Mouse (Mus musculus) spleen, postnatal 10 days (tissue): ENCODE results near the gene Ppox.

Source experiments
- DNase-seq, 2 experiments: peaks; one replicate each; pipeline ENCODE4 v3.0.0; 2021 to 2022; ENCODE audit warnings: low spot score in 2 of 2

Ppox gene

DNA sequence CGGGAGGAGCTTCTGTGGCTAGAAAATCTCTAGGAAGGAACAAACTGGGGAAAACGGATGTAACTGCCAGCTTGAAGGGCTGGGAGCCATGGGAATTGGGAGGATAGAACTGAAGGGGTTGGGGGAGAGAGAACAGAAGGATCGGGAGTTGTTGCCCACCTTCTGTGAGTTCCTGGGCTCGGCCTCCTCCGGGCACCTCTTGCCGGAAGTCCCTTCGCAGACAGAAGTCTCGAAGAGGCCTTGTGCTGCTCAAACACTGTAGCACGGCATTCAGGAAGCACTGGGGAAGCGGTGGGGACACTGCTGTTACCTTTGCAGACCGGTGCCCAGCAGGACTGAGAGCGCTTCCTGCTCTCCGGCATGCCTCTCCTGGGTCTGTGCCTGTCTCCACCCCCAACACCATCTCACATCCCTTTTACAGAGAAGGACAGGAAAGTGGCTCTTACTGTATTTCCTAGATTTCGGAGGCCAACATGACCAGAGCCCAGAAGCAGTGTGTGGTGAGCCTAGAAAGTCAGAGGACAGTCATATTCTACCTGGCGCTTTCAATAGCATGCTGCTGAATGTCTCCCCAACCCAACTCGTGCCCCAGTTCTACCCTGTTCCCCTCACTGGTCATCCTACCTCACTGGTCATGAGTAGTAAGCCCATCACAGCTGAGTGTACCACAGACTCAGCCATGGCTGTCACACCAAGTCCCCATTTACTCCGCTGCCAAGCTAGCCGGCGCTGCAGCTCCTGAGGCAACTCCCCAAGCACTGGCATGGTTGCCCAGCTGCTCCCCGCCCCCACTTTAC, 4.3 kb upstream of the Ppox start:
- DNase-seq = no peak

DNA sequence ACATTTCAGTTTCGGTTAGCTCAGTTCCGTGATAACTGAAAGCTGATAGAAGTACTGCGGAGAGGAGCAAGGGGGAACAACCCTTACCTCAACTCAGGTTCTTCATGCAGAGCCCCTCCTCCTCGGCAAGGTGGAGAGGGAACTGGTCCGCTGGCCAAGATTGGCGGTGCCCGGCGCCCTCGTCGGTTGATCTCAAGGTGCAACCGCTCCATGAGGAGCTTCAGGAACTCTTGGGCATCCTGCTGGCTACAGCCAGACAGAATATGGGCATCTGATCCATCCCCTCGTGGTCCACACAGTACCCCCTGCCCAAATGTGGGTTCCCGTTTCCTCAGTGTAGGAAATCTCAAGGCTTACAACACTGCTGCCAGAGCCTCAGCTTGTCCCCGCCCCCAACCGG, 3.5 kb upstream of the Ppox start:
- DNase-seq = no peak

DNA sequence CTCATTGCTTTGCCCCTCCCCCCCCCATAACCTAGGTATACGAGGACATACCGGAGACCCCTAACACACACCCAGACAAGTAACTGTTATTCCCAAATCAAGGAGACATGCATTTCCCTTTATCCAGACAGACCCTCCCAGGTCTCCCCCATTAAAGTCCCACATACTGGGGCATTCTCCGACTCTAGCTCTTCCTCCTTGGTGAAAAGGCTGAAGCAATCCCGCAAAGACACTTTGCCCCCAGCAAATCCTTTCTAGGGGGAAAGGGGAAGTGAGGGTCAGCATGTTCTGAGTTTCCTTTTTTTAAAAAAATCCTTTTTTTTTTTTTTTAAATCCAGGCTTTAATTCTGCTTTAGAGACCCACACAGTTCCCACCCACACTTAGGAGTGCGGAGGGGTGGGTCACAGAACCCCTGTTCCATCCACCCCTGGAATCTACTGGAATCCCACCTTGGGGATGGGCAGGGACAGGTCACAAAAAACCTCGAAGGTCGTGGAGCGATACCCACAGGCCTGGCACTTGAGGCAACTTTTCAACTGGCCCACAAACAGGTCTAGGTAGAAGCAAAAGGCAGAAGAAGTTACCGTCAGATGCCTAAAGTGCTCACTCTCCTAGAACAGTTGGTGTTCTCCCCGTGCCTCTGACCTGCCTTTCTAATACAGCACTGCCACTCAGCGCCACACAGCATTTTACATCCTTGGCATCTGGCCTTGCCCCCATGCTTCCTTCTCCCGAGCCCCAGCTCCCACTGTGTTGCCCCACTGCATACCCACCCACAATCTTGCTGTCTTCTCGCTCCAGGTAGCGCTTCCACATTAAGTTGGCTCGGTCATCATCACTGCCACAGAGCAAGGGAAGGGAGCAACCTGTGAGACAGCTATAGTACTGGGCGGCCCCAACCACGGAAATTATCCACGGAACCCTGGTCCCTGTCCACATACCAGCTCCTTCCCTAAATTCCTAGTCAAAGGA, 2.5 kb upstream of the Ppox start:
- no peak for DNase-seq

DNA sequence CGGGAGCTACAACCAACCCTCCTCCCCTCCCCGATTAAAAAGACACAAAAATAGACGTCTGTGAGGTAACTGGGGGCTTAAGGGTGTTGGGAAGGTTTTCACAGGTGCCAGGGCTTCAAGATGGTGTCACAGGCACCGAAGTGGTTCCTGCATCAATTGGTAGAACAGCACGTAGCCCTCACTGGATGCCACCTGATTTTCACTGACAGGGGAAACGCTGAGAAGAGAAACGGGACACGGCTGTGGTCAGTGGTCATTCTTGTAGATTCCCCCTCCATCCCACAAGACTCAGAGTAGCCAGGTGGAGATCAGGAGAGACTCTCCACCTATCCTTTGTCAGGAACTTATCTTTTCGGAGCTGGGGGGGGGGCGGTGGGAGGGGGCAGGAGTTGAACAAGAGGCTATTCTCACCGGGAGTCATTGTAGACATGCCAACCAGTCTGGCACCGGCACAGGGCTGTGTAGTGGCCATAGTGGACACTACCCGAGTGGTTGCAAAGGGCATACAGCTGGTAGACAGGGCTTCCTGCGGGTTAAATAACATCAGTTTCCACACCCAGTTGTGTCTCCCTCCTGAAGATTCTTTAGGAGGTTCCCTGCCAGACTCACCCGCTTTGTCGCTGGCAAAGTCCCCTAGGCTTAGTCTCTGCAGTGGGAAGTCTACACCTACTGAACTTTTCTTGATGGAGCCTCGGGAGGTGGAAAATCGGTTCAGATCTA, 1.3 kb upstream of the Ppox start:
- DNase-seq = peak in 1 of 2 experiments; percentile 27

DNA sequence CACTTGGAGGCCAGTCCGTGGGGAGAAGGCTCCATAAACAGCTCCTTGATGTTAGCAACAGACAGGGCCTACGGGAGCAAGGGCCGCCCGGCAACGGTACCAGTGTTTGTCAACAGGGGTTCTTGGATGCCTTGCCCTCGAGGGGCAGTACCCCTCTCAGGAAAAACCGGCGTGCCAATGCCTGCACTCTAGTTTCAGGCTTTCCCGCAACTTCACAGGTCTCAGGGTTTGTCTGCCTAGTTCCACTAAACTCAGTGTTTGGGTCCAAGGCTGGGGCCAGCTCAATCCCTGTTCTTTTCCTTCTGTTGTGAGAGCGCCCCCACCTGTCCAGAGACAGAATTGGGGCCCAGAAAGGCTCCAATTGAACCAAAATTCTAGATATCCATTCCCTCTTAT, 540 bp upstream of the Ppox start:
- DNase-seq = peak; percentile 92 to 93

DNA sequence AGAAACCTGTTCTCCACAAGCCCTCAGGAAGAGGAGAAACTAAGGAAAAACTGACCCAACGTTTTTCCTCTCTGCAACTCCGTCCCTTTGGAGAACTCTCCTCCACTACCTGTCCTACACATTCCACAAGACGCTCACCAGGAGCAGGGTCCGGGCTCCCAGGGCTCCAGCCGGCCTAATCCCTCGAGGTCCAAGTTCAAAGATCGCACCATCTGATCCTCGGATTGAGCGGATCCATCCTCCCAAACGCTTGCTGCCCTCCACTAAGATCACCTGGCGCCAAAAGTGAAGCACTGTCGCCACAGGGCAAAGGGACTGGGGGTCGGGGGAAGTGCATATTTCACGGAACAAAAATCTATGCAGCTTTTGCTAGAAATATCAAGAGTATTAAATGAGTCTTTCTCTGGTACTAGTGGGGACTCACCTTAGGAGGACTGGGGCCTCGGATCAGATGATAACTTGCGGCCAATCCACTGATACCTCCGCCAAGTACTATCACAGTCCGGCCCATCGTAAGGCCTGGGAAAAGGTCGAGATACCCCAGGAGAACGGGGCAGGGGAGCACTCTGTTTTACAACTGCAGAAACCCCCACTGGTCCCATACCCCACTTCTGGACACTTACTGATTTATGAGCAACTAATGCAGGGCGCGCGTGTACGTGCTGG, 603 bp downstream of the Ppox start:
- DNase-seq = peak in 1 of 2 experiments; percentile 50

DNA sequence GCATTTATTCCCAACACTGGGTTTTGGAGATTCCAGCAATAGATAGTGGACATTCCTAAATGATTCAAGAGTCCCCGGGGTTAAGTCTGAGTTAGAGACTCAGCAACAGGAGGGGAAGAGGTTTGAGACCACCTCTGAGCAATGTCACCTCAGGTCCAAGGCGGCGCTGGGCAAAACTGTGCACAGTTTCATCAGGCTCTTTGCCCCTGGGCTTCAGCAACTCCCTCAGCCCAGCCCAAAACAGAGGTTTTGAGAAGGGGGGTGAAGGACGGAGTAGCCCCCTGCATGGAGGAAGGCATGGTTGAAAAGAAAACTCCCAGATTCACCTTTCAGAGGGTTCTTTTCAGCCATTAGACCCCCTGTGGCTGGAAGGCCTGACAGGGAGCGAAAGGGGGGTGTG, 1.3 kb downstream of the Ppox start:
- DNase-seq = peak in 1 of 2 experiments; percentile 38

DNA sequence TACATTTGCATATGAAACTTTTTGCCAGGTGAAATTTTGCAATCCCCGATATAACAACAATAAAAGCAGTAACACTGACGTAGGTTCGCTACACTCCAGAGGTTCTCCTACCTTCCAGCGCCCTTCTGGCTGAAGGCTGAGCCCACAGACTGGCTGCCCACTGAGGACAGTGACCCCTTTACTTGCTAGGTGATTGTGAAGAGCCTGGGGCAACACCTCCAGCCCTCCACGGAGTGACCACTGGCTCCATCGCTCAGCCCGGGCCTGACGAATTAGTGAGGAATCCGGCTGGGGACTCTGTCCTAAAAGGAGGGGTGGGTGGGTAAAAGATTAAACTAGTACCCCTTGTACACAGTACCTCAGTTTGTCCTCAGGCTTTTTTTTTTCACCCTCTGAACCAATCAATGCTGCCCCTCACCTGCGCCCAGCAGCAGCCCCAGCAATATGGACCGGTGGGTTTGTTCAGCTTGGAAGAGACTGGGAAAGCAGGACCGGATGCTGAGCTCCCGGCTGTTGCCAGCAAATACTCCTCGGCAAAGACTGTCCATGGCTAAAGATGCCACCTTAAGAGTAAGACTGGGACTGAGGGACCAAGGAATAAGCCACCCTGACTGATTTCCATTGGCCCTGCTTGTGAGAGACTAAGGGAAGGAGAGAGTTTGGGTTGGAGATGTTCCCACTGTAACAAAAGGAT, 1.8 kb downstream of the Ppox start:
- DNase-seq = no peak

DNA sequence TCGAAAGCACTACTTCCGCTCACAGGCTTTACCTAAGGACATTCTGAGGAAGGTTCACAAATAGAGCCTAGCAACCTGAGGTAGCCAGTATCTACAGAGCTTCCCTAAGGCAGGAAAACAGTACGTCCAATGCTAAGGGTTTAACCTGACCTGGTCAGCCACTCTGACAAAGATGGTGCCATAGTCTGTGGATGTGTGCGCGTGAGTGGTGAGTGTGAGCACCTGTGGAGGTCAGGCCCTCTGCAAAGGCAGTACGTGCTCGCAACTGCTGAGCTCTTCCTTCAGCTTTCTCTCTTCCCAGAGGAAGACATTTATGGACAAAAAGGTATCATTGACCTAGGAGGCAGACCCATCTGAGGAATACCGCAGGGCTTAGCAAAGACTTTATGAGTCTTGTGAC, 2.5 kb downstream of the Ppox start:
- DNase-seq = no peak

DNA sequence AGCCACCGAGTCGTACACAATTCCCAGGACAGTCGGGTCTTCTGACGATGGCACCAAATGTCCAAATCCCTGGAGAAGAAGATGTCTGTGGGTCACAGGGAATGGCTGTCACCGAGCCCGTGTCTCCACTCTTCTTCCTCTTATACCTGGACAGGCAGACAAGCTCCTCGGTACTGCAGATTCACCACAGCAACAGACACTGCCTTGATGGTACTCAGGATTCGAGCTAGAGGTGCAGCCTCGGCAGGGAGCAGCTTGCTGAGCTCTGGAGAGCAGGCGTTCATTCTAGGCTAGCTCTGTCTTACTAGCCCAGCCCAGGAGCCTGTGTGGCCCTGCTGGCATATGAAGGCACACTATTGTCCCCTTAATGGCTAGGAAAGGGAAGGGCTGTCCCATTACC, 3.2 kb downstream of the Ppox start:
- DNase-seq = no peak

DNA sequence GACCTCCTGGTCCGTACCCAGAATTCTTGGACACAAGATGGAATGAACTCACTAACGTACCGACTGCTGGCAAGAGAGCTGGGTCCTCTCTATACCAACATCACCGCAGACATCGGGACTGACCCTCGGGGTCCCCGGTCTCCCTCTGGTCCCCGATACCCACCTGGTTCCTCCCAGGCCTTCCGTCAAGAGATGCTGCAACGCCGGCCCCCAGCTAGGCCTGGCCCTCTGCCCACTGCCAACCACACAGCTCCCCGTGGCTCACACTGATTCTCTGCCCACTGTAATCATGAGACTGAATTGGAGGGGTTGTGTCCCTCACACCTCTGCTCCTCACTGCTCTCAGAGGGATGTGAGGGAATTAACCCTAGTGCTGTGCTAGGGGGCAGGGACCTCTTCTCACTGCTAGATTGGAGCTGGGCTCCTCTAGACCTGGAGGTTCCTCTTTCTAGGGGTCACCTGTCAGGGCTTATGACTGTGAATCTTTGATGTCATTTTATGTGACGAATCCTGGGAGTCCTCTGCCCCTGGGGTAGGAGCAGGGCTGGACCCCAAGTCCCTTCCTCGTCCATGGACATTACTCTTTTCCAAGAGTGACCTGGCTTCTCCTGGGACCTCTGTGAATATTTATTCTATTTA, 4.8 kb downstream of the Ppox start:
- DNase-seq = no peak

DNA sequence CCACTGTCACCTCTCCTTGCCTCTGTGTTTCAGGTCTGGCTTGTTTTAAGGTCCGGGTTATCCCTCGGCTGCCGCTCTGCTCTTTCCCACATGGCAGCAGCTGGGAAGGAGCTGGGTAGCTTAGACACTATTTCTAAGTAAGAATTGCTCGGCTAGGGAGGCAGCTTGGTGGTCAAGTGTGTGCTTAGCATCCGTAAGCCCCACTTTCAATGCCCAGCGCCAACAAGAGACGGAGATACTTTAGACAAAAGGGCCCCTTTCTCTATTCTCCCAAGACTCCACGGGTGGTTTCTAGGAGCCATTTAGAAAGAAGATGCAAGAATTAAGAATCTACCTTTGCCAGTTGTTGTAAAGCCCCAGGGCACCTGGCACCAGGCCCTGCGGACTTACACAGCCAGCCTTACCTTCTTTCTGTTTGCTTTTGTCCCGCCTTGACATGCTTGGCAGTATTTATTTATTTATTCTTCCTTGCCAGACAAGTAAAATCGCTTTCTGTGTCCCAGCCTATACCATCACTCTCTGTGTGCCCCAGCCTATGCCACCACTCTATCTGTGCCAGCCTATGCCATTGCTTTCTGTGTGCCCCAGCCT, 5.7 kb downstream of the Ppox start:
- DNase-seq = no peak

DNA sequence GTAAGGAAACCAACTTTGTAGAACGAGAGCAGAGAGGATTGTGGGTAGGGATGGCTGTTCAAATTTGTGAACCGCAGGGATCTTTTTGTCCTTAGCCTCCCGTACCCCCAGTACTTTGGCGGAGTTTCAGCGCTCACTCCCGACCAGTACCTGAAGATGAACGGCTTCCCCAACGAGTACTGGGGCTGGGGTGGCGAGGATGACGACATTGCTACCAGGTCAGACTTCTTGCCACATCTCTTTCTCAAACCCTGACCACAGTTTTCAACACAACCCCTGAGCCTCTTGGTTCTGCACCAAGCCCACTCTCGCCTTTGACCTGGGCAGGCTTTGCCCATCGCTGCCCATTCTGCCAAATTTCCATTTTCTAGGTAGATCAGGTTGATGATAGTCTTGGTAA, 6.8 kb downstream of the Ppox start:
- DNase-seq = no peak

DNA sequence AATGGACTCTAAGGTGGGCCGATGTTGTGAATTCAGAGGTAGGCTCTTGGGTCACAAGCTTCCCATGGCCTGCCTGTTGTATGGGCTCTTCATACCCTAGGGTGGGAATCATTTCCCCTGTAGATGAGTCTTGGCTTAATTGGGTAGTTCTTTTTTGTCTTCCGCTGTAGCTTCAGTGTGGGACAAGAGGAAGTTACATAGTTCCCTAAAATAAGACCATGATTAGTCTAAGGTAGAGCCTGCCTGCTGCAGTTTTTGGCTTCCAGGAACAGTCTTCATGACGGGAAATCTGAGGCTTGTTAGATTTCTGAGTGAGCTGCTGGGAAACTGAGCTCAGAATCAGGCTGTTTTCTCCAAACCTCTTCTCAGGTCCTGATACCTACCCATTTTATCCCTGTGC, 8.9 kb downstream of the Ppox start:
- DNase-seq = no peak

DNA sequence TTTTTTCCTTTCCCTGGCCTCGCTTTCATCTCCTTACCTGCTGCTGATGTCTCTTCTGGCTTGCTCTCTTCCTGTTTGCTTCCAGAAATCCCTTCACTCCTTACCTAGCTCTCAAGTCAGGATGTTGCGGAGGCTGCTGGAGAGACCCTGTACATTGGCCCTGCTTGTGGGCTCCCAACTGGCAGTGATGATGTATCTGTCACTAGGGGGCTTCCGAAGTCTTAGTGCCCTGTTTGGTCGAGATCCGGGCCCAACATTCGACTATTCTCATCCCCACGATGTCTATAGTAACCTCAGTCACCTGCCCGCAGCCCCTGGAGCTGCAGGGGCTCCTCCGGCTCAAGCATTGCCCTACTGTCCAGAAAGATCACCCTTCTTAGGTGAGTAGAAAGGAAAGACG, 9.4 kb downstream of the Ppox start:
- DNase-seq = no peak

DNA sequence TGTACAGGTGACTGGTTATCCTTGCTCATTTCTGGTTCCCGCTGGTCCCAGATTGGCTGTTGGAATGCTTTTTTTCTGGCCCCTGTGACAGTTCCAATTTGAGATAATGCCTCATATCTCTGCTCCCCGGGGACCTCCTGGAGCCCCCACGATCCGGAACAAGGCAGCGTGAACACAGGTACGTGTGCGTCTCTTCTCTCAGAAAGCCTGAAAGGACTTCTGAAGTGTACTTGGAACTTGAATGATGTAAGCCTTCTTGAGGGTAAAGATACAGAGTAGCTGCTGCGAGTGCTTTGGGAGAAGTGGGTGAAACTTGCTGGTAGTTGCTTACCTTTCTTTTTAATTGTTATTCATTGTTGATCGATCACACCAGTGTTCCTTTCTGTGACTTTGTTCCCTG, 9.8 kb downstream of the Ppox start:
- DNase-seq = no peak

DNA sequence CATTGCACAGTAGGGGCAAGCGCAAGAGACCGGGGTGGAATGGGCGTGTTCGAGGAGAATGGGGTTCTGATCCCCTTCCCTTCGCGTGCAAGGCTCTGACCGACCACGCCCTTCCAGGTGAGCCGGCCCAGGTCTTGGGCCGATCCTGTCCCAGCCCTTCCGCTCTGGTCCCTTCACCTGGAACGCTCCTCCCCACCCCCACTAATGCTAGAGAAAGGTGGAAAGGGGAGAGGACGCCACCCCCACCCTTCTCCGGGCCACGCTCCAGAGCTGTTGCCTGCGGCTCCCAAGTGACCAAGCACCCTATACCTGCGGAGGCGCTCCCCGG, 10.4 kb downstream of the Ppox start:
- no peak for DNase-seq

DNA sequence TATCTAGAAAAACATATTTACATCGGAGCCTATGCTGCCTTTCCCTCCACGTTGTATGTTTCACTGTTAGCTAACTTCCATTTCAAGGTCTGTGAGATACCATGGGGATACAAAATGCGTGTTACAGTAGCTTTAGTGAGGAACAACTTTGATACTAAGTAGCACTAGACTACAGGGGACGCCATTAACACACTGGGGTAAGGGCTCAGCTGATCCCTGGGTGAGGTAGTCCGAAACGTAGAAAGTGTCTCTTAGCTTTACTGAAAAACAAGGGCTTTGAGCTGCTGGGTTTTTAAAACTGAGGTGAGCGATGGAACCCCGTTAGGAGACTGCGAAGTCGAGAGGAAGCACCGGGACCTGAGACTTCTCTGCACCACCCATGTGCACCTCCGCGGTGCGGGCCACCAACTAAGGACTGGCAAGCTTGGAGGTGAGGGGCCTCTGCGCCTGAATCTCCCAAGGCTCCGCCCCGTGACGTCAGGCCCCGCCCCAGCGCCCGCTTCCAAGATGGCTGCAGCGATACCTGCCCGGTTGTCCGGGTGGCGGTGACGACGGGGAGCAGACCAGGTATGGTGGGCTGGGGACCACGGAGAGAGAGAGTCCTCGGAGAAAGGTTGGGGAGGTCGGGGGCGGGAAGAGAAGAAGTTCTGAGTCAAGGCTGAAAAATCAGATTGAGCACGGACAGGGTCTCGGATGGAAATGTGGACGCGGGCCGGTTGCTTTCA, 11.0 kb downstream of the Ppox start, which contains the start of gene B4galt3:
B4galt3 (plus strand) TSS at position 481 of the 725 bp plus-strand sequence.
- DNase-seq = peak; percentile 99

DNA sequence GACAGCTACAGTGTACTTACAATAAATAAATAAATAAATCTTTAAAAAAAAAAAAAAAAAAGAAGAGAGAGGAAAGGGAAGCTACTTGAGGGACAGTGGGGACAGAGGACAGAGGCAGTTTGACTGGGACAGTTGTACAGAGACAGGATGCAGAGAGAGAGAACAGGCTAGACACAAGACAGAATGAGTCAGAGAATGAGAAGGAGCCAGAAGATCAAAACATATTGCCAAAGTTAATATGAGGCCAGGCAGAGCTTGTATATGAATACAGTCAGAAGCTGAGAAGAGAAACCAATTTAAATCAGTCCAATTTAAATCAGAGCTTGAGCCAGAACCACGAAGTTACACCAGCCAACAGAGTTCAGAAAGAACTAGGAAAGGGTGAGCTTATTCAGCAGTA, 12.6 kb downstream of the Ppox start:
- DNase-seq = no peak
